Mouse (Mus musculus) regulatory T cell (primary cell): ENCODE results near the gene Clec16a.

Experiments used
- in situ Hi-C: fragments of 300-600 bp; cut with MboI, MseI; formaldehyde crosslinking; loops from one replicate; pipeline ENCODE4 v1.15.1; 2025; ENCODE audit warnings: high pct_unique_total_duplicates

Clec16a gene

DNA sequence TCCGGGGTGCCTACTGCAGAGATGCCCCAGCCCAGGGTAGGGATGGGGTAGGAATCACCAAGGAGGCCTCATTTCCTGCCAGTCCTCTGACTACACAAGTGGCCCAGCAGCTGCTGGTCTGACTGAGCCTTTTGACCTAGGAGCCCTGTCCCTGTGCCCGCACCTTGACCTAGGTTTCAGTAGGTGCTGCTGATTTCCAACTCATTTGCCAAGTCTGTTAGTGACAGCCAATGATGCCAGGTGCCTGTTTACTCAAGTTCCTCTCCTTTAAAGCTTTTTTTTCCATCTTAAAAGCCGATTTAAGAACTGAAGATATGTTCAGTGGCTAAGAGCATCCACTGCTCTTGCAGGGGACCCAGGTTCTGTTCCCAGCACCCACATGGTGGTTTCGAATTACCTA, 11.4 kb upstream of the Clec16a start:
- in situ Hi-C loops, result loop anchor here (5.0 kb wide), 1 partner anchor 116 kb away; no protein-coding TSS in a partner anchor

GRCm38 (mm10) chr16:10534567-10534966, 10.6 kb upstream of the Clec16a start:
- in situ Hi-C loops, result loop anchor here (5.0 kb wide), 1 partner anchor 117 kb away; no protein-coding TSS in a partner anchor

DNA sequence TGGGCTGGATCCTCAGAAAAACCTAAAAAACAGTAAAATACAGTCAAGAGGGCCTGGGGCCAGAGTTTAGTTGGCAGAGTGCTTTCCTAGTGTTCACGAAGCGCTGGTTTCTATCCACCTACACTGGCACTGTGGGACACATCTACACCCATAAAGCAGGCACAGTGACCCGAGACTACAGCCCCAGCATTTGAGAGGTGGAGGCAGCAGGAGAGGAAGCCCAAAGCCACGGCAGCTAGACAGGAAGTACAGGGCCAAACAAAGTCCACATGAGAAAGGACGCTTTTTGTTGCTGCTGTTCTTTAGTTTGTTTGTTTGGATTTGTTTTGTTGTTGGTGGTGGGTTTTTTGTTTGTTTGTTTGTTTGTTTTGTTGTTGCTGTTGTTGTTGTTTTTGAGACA, 8.8 kb upstream of the Clec16a start:
- in situ Hi-C loops, result no loop called here

DNA sequence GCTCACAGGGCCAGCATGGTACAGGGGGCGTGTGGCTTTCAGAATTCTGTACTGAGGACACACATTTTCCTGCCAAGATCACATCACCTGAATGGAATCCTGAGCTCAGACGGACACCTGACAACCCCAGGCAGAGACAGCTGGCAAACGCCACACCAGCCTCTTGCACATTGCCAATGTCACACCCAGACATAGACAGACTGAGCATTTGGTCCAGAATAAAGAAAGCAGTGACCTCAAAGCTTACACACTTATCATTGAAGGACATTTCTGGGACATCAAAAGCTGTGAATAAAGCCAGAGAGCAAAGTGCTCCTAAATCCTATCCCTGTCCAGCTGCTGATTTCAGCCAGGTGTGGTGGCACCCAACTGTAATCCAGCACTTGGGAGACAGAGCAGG, 8.2 kb upstream of the Clec16a start:
- in situ Hi-C loops, result no loop called here

DNA sequence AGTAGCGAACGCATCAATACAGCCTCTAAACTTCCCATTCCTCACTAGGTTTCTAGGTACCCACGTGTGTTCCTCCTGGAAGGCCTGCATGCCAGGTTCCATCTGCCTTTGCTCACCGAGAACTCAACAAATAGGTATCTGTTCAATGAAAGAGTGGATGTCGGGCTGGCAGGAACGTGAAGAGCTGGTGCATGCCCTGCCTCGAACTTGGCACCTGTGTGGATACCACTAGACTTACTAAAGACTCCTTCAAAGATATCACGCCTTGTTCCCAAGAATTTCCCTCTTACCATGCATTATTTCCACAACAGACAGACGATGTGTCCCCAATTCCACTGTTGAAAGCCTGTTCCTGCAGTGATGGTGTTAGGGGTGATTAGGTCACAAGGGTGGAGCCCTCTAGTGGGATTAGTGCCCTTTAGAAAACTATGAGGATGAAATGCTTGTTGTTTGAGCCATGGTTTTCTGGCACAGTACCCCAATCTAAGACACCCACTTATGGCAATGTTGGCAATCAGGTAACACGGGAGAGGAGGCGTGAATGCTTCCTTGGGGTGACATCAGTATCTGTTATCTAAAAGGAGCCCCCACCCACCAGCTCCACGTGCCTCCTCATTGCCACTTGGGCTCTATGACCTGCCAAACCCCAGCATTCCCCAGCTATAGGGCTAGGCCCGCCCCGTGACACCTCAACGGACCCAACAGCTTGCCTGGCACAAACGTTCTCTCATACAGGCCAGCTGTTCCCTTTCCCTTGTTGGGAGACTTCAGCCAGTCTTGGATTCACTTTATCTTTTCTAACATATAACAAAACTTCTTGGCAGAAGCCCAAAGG, 4.2 kb upstream of the Clec16a start:
- in situ Hi-C loops, result no loop called here

GRCm38 (mm10) chr16:10541598-10541930, 3.6 kb upstream of the Clec16a start:
- in situ Hi-C loops, result no loop called here

GRCm38 (mm10) chr16:10542266-10542665, 2.9 kb upstream of the Clec16a start:
- in situ Hi-C loops, result no loop called here

- in situ Hi-C loops, result no loop called here
Measured at GRCm38 (mm10) chr16:10542698-10543365, 2.3 kb upstream of the Clec16a start, which contains the start of gene Dexi. Dexi (minus strand) TSS chr16:10543054.

GRCm38 (mm10) chr16:10546865-10547264, 1.7 kb downstream of the Clec16a start:
- in situ Hi-C loops, result no loop called here

- in situ Hi-C loops, result no loop called here
Measured at GRCm38 (mm10) chr16:10548938-10549337, 3.8 kb downstream of the Clec16a start.

GRCm38 (mm10) chr16:10549600-10549999, 4.5 kb downstream of the Clec16a start:
- in situ Hi-C loops, result no loop called here

GRCm38 (mm10) chr16:10551592-10551991, 6.5 kb downstream of the Clec16a start:
- in situ Hi-C loops, result no loop called here

DNA sequence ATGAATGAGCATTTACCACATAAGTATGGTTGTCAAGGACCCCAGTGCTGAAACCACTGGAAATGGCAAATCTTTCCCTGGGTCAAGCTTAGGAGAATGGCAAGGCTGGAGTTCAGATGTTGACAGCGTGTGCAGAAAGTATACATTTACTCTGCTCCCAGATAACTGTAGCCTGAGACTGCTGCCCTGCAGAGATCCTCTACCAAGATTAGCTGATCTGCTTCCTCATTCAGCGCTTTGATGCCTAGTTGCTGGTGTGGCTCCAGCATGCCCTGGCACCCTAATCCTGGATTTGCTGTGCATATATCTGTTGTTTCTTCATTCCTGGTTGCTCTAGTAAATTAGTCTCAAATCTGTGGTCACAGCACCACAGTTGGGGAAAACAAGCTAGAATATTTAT, 8.7 kb downstream of the Clec16a start:
- in situ Hi-C loops, result no loop called here

DNA sequence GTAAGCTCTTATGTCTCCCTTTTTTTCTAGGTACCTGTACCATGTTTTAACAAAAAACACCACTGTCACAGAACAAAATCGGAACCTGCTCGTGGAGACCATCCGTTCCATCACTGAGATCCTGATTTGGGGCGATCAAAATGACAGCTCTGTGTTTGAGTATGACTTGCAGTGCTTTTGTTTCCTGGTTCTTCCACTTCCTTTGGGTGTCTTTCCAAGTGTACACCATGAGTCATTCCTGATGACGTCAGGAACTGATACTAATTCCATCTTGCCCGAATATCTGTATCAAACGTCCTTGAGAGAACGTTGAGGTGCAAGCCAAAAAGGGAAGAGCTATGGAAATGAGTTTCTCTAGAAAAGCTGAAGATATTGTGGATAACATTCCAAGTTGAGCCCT, 14.9 kb downstream of the Clec16a start:
- in situ Hi-C loops, result no loop called here

DNA sequence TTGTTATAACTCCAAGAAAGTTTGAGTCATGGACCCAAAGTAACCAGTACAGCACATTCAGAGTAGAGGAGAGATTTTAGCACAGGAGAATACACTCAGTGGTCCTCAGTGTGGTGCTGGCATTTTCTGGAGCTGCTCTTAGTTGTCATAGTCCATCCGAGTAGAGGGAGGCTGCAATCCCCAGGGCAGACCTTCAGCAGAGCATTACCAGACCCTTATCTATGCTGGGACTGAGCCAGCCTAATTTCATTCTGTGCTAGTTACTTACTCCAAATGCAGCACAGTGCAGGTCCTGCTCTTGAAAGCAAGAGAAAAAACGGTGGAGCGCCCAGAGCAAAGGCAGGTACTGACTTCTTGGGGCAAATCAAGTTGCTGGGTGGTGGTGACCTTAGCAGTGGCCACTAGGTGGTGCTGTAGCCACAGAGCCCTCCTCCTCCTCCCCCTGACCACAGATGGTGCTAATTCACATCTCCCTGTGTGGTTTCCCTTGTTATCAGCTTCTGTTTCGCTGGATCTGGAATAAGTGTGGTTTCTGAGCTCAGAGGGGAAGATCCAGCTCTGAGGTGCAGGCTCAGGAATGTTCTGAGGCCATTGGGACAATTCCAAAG, 20.2 kb downstream of the Clec16a start:
- in situ Hi-C loops, result loop anchor here (5.0 kb wide), 2 partner anchors 222 to 302 kb away; partner anchors contain the start of genes Socs1 and Tnp2

DNA sequence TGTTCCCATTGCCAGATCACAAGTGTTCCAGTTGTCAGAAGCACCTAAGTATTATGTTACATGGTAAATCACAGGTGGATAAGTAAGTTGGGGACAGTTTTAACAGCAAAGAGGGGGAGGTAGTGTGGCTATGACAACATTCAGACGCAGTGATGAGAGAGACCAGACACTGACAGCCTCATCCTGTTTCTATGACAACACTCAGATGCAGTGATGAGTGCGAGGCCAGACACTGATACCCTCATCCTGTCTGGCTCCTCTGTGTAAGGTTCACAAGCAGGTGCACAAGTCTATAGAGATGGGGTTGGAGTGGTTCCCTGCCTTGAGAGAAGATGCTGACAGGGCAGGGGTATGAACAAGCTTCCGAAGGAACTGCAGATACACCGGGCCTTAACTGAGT, 22.0 kb downstream of the Clec16a start:
- in situ Hi-C loops, result loop anchor here (5.0 kb wide), 2 partner anchors 220 to 300 kb away; partner anchors contain the start of genes Socs1 and Tnp2

- in situ Hi-C loops, result loop anchor here (5.0 to 10.0 kb wide), 4 partner anchors 75 to 467 kb away; partner anchors contain the start of genes Socs1 and Tnp2
Measured at GRCm38 (mm10) chr16:10569809-10570395, 24.8 kb downstream of the Clec16a start.

GRCm38 (mm10) chr16:10570708-10571107, 25.6 kb downstream of the Clec16a start:
- in situ Hi-C loops, result loop anchor here (5.0 to 10.0 kb wide), 2 partner anchors 74 to 467 kb away; no protein-coding TSS in a partner anchor

DNA sequence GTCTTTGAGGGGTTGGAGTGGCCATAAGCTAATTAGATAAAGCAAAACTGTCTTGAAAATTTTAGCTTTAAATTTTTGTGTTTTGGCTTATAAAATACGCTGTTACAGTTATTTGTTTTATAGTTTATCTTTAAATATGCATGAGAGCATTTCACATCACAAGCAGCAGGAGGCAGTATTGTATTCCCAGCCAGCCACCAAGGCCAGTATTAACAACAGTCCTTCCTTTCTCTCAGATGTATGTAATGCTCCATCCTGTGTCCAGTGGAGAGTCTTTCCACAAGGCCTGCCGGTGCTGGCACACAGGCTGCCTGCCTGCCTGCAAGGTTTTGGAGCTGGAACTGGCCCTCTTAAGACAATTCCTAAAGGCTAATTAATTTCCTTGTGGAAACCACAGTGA, 26.7 kb downstream of the Clec16a start:
- in situ Hi-C loops, result loop anchor here (5.0 to 10.0 kb wide), 2 partner anchors 73 to 465 kb away; no protein-coding TSS in a partner anchor

- in situ Hi-C loops, result loop anchor here (5.0 to 10.0 kb wide), 2 partner anchors 70 to 462 kb away; no protein-coding TSS in a partner anchor
Measured at GRCm38 (mm10) chr16:10574936-10575335, 29.8 kb downstream of the Clec16a start.

DNA sequence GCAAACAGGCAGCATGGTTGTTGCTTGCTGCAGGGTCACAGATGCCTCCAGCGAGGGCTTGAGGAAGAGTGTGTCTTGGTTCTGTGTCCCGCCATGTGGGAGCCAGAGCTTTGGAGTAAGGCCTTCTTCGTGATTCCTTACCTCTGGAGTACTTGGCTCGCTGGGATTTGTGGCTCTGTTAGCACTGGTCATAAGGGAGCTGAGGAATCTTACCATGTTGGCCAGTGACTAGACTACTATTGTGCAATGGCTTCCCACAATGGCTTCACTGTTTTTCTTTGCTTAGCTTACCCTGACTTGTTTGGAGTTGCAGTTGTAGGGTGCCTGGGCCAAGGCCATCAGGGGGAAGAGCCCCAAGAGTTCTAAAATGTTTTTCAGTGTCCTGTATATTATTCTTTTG, 30.8 kb downstream of the Clec16a start:
- in situ Hi-C loops, result loop anchor here (10.0 kb wide), 1 partner anchor 69 kb away; no protein-coding TSS in a partner anchor
